Mouse (Mus musculus) 416B (cell line): Measurements from ENCODE around the gene Gm5089.
"Not testable (repeated sequence)": the region's sequence is repeated elsewhere in the genome, so short reads cannot be mapped to it uniquely, and the experiment has no call there.

Source experiments
- DNase-seq: peaks from one replicate; pipeline ENCODE4 v3.0.0; 2011; ENCODE audit warnings: low read depth

The Gm5089 gene

DNA sequence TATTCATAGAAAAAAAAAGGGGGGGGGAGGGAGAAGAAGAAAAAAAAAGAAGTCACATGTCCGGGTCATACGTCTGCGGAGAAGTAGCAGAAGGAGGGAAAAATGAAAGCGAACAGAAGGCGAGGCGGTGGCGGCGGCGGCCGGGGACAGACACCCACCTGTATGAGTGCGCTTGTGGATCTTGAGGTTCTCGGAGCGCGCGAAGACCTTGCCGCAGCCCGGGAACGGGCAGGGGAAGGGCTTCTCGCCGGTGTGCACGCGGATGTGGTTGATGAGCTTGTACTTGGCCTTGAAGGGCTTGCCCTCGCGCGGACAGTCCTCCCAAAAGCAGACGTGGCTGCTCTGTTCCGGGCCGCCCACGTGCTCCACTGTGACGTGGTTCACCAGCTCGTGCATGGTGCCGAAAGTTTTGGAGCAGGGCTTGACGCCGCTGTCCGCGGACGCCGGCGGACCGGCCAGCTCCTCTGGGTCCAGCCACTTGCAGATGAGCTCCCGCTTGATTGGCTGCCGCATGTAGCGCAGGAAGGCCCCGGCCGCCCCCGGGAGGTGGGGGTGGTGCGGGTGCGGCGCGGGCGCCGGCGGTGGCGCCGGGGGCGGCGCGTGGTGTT lies 12.9 kb upstream of the Gm5089 start:
- DNase-seq, result not testable (repeated sequence)

GRCm38 (mm10) chr14:122463080-122463691 lies 12.3 kb upstream of the Gm5089 start:
- no peak for DNase-seq

GRCm38 (mm10) chr14:122462689-122463079 lies 11.8 kb upstream of the Gm5089 start:
- DNase-seq, result no peak

GRCm38 (mm10) chr14:122461966-122462365 lies 11.1 kb upstream of the Gm5089 start:
- DNase-seq, result no peak

DNA sequence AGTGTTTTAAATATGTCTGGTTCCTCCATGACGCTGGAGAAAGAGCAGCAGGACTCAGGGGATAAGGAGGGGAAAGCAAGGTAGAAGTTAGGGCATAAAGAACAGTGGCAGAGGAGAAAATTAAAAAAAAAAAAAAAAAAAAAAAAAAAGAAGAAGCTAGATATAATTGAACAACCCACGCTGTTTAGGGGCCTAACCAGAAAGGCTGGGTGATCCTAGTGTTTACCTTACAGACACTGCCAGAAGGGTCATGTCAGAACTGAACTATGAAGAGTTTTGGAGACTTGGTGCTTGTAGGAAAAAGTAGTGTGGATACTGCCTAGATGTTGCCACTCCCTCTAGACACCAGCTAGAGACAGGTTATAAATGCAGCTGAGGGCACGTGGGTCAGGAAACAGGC lies 10.6 kb upstream of the Gm5089 start:
- no peak for DNase-seq

GRCm38 (mm10) chr14:122460226-122460625 lies 9.3 kb upstream of the Gm5089 start:
- no peak for DNase-seq

- no peak for DNase-seq
Measured at GRCm38 (mm10) chr14:122459776-122460175, 8.9 kb upstream of the Gm5089 start.

- not testable (repeated sequence) for DNase-seq
Measured at GRCm38 (mm10) chr14:122459332-122459731, 8.4 kb upstream of the Gm5089 start.

GRCm38 (mm10) chr14:122455562-122455958 lies 4.6 kb upstream of the Gm5089 start:
- DNase-seq, result no peak

DNA sequence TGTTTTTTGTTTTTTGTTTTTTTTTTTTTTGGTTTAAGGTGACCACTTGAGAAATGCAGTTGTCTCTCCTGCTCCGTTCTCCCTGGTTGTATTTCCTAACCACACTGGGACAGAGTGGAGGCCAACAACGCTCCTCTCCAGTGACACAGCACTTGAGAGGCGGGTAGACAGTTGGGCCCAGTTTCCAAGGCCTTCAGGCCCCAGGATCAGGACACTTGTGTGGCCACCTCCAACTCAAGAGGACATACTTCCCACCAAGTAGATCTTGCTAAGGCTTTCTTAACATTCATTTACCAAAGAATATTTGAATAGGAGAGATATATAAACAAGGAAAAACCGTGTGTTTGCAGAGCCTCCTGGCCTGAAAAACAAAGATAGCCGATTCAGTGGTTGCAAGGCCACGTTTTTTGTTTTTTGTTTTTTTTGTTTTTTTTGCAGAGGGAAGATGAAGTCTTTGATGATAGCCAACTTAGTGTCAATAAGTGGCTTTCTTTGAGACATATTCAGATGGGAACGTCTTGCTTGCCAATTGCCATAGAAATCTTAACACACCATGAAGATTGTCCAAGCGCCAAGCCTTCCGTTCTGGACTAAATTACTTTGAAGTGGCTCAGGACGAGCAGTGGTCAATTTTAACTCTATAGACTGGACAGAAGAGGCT lies 4.1 kb upstream of the Gm5089 start:
- DNase-seq, result no peak

- DNase-seq, result no peak
Measured at GRCm38 (mm10) chr14:122453996-122454738, 3.3 kb upstream of the Gm5089 start.

DNA sequence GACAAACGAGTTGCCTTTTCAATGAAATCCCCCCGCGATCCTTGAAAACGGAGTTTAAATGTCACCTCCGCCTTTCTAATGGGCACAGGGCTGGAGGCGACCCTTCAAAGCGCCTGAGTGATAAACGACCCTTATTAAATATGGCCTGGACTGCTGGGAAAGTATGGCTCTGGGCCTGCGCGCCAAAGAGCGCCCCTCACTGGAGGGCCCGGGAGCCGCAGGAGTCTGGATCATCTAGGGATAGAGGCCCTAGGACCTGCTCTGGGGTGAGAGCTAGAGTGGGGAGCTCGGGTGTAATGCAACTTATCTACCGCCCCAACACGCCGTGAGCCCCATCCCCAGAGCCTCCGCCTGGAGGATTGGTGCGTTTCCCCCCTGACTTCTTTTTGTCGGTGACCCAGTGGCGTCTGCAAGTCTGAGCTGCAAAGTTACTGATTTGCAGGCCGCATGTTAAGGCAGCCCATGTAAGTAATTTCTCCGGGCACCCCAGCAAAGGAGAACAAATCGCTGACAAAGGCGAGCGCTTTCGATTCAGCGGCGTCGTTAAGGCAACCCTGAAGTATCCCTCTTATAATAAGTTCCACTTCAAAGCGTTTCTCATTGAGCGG lies 2.6 kb upstream of the Gm5089 start:
- no peak for DNase-seq

DNA sequence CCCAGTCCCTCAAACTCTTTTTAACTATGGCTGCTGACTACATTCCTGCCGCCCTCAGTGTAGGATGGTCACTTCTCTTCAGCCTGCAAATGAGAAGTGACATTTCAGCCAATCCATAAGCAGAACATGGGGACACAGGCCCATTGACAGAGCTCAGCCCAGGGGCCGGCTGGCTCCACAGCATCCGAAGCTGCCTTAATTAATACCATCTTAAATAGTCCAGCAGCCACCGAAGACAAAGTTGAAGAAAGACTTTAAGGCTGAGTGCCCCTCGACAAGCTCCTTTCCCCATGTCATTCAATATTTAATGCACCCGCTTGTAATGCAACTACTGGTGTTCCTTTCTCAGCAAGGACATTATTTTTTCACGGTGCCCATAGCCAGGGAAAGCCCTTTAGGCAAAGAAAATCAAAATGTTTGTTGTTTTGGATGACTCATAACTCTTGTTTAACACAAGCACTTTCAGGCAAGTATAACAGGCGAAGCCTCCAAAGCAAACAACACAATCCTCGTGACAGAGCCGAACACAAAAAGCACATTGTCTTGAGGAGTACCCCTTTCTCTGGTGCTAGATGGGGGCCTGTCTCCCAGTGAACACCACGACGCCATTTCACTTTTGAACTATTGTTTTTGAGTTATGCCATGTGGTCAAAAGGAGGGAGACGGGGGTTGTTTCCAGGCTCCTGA lies 1.9 kb upstream of the Gm5089 start:
- DNase-seq, result no peak

- no peak for DNase-seq
Measured at GRCm38 (mm10) chr14:122451551-122452145, 733 bp upstream of the Gm5089 start.

DNA sequence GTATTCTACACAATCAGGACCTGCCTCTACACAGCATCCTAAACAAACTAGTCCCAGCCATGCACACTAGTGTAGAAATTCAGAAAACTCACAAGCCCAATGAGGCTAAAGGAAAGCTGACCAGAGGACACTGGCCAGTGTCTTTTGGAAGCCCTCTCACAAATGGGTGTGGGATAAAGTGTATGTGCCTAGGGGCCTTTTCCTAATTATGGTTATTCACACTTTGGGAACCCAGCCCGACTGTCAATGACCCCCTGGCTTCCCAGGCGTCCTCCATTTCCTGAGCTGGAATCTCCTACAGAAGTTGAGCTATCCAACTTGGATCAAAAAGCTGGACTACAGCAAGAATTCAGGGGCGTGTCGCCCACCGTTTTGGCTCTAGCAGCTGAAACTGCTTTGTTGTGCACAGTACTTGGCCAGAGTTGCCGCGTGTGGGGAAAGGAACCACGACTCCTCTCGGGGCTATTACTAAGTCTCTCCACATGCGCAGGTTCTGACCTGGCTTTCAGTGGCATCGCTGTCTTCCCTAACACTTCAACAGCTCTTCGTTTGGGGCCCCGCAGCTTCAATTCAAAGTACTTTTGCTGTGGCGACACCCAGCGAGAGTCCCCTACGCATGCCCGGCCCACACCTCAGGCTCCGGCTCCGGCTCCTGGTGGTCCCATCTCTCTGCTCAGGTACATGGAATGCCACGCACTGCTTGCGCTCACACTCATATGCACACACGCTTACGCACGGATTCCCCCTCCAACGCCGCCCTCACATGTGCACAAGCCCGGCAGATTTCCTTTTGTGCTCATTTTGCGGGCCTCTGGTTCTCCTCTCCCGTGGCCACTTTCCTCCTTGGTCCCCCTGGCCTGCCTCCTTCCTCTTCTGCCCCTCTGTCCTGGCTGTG lies 1.1 kb downstream of the Gm5089 start:
- DNase-seq, result no peak

- DNase-seq, result no peak
Measured at GRCm38 (mm10) chr14:122436850-122437249, 14.1 kb downstream of the Gm5089 start.

- DNase-seq, result no peak
Measured at GRCm38 (mm10) chr14:122434039-122434438, 16.9 kb downstream of the Gm5089 start.

GRCm38 (mm10) chr14:122432558-122432957 lies 18.4 kb downstream of the Gm5089 start:
- DNase-seq, result peak; percentile 1

DNA sequence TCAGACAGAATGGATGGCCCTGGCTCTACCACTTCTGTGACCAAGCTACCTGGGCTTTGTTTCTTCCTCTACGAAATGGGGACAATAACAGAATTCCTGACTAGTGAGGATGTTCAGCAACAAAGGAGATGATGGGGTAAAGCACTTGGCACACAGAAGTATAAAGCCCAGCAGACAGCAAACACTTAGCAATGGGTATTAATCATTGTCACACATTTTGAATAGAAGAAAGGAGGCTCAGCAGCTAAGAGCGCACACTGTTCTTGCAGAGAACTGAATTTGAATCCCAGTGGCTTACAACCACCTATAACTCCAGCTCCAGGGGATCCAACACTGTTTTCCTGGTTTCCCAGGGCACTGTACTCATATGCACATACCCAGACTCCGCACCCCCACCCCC lies 23.3 kb downstream of the Gm5089 start:
- DNase-seq, result no peak

DNA sequence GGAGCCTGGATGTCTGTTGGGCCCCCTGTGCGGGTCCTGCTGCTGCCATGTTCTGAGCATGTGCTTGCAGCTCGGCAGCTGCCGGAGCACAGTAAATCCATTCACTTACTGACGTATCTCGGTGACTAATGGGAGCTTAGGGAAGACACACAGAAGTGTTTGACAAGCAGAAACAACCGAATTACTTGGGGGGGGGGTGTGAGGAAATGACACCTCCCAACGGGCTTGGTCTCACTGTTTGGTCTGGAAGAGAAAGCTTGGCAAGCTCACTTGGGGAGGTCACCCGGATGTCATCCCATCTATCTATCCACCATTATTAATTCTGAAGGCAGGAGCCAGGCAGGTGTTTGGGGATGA lies 23.7 kb downstream of the Gm5089 start:
- no peak for DNase-seq
